Mouse (Mus musculus): ENCODE results near the gene Epb41l1.

DNA sequence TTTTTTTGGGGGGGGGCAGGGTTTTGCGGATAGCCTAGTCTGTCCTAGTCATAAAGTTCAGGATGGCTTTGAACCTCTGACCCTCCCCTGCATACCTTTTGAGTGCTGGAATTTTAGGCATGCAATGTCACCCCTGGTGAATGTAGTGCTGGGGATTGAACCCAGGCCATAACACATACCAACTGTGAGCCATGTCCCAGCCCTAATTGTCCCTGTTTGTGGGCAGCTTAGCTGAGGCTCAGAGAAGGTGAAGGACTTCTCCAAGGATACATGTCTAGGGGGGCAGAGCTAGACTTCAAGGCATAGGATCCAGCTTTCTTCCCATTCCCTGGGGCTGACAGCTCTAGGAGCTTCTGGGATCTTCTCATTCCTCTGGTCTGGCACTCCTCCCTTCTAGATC is 22.6 kb downstream of the Epb41l1 start:
- TF ChIP-seq CTCF (conservative IDR thresholded peaks at IDR 0.05; ENCODE audit: insufficient read depth, insufficient read length, low read depth, low read length) (no peak), POLR2A (IDR thresholded peaks at IDR 0.05; ENCODE audit: low read depth, low read length) (no peak)
